Mouse (Mus musculus): ENCODE data around the gene Znrf2.

DNA sequence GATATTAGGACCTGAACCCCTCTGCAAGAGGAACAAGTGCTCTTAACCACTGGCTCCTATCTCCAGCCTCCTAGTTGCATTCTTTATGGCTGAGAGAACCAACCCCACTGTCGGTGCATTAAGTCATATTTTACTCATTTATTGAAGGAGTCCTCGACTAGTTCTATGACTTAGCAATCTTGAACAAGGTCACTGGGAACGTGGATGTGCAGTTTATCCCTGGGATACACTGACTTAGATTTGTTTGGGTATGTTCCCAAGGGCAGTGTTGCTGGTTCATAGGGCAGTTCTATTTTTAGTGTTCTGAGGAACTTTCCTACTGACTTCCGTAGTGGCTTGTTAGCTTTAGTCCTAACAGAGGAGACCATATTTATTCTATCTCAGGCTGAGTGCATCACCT lies 5.6 kb downstream of the Znrf2 start:
- TF ChIP-seq CTCF (IDR thresholded peaks at IDR 0.05; ENCODE audit: insufficient read depth, low read depth, low read length) (no peak), POLR2A (IDR thresholded peaks at IDR 0.05; ENCODE audit: insufficient read depth, low read depth, low read length) (no peak)

Measured in olfactory bulb, adult 2 months (tissue).